Mouse (Mus musculus) brown adipose tissue, adult 24 weeks (tissue): ENCODE measurements at regions not wholly inside any gene's neighbourhood (a gene's known extent, or its start where the extent isn't known, plus 50 kb on each side); places are given as distances from the start of the nearest gene placed in this dataset.

Experiments
- H3K27ac ChIP-seq: fragments of 200-500 bp; replicated peaks from 2 replicates; pipeline ENCODE4 v1.5.1; 2012; ENCODE audit warnings: low read depth, mild to moderate bottlenecking, low read length
- H3K4me1 ChIP-seq: fragments of 200-500 bp; 2 replicates; pipeline ENCODE4 v1.6.1; 2012; ENCODE audit warnings: low read length, mixed read lengths; ENCODE audit not compliant: control insufficient read depth, insufficient read depth, insufficient read length
- H3K4me3 ChIP-seq: fragments of 200-500 bp; 2 replicates; pipeline ENCODE4 v1.5.1; 2012; ENCODE audit warnings: low read depth, mild to moderate bottlenecking, low read length, moderate library complexity; ENCODE audit not compliant: insufficient read depth

DNA sequence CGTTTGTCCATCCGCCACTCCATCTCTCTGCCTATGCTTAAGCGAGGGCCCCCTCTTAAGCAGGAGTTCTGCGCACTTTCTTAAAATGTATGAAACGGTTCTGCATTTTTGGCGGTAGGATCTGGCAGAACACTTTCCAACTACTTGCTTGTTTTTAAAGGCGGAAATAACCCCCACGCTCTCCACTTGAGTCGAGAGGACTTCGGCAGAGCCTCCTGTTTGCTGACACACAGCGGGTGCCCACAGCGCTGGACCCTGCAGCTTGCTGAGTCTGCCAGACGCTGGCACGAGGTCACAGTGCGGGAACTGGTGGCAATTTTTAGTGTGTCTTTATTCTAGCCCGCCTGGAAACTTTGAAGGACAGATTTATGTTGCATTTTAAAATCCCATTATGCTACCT, 299.5 kb upstream of the Tbx3 start:
- H3K4me1 ChIP-seq = no peaks in the 10 kb centered on the region
- H3K4me3 ChIP-seq = no peak overlapping the region
- H3K27ac ChIP-seq = no peak overlapping the region

- no peak overlapping the region for H3K27ac ChIP-seq
- no peak overlapping the region for H3K4me3 ChIP-seq
- no peaks in the 10 kb centered on the region for H3K4me1 ChIP-seq
Observed at GRCm38 (mm10) chr5:119373774-119374700, 296.4 kb upstream of the Tbx3 start.

GRCm38 (mm10) chr5:119374861-119375260, 295.6 kb upstream of the Tbx3 start:
- H3K4me1 ChIP-seq = no peaks in the 10 kb centered on the region
- no peak overlapping the region for H3K4me3 ChIP-seq

GRCm38 (mm10) chr5:119378261-119378660, 292.2 kb upstream of the Tbx3 start:
- H3K4me1 ChIP-seq = no peaks in the 10 kb centered on the region

More at GRCm38 (mm10) chr5:119374861-119375260, 295.6 kb upstream of the Tbx3 start:
- H3K27ac ChIP-seq = no peak overlapping the region

GRCm38 (mm10) chr5:119379915-119380432, 290.5 kb upstream of the Tbx3 start:
- Histone ChIP-seq H3K4me3 (no peak overlapping the region), H3K27ac (no peak overlapping the region), H3K4me1 (no peaks in the 10 kb centered on the region)

More at GRCm38 (mm10) chr5:119378261-119378660, 292.2 kb upstream of the Tbx3 start:
- H3K4me3 ChIP-seq = no peak overlapping the region
- H3K27ac ChIP-seq = no peak overlapping the region

GRCm38 (mm10) chr5:119381495-119381894, 289.0 kb upstream of the Tbx3 start:
- no peak overlapping the region for H3K4me3 ChIP-seq
- H3K27ac ChIP-seq = no peak overlapping the region
- no peaks in the 10 kb centered on the region for H3K4me1 ChIP-seq

DNA sequence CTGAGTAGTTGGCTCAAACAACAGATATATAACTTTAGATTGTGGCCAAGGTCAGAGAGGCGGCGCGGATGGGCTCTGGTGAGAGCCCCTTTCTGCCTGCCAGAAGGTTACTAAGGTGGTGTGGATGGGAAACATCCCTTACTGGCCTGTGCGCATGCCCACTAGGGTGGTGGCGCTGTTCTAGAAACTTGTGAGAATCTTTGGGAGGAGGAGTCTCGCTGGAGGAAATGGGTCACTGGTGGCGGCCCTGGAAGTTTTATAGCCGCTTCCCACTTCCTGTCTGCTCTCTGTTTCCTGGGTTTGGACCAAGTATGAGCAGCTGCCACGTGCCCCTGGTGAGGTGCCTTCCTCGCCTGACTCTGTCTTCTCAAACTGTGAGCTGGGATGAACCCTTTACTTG, 285.0 kb upstream of the Tbx3 start:
- peaks cover 7% of the 10 kb centered on the region for H3K4me1 ChIP-seq
- no peak overlapping the region for H3K4me3 ChIP-seq
- H3K27ac ChIP-seq = no peak overlapping the region

- Histone ChIP-seq H3K4me1 (peaks cover 7% of the 10 kb centered on the region), H3K27ac (no peak overlapping the region), H3K4me3 (no peak overlapping the region)
Observed at GRCm38 (mm10) chr5:119386821-119387220, 283.6 kb upstream of the Tbx3 start.

DNA sequence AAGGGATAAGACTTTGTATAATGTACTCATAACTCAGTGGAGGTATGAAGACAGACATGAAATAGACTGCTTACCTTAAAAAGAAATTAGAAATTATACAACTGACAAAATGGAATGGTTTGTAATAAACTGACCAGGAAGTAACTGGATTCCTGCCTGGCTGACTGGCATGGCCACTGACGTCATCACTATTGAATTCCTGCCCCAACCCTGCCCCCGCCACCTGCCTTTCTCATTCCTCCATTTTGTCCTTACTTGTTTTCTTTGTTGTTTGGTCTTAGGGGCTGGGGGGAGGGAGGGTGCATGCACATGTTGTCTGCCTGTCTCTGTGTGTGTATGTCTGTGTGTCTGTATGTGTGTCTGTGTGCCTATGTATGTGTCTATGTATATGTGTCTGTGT, 283.2 kb upstream of the Tbx3 start:
- Histone ChIP-seq H3K4me1 (peaks cover 7% of the 10 kb centered on the region), H3K27ac (no peak overlapping the region), H3K4me3 (no peak overlapping the region)

- no peak overlapping the region for H3K4me3 ChIP-seq
- peaks cover 7% of the 10 kb centered on the region for H3K4me1 ChIP-seq
- H3K27ac ChIP-seq = no peak overlapping the region
Observed at GRCm38 (mm10) chr5:119388841-119389240, 281.6 kb upstream of the Tbx3 start.

DNA sequence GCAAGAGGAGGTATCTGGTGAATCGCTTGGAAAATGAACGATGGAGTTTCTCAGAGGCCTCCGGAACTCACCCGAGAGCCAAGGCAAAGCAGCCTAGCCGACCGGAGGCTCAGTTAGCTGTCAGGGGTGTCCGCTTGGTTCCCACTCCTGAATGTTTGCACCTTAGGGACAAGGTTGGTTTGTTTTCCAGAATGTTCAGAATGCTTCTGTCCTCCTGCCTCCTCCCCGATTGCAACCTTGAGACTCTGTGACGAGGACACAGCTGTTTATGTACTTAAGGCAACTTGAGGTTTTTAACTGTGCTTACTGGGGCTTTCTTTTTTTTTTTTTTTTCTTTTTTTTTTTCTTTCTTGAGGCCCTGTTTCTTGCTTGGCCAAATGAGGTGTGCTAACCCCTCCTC, 281.1 kb upstream of the Tbx3 start:
- no peak overlapping the region; the same call in 1 of the 2 replicates for H3K27ac ChIP-seq
- H3K4me1 ChIP-seq = peaks cover 7% of the 10 kb centered on the region
- no peak overlapping the region for H3K4me3 ChIP-seq

- peaks cover 7% of the 10 kb centered on the region for H3K4me1 ChIP-seq
- H3K27ac ChIP-seq = peak overlapping the region; percentile 60; the same call in 1 of the 2 replicates
- H3K4me3 ChIP-seq = no peak overlapping the region
Observed at GRCm38 (mm10) chr5:119389857-119390256, 280.6 kb upstream of the Tbx3 start.

- Histone ChIP-seq H3K27ac (no peak overlapping the region), H3K4me1 (no peaks in the 10 kb centered on the region), H3K4me3 (no peak overlapping the region)
Observed at GRCm38 (mm10) chr5:119398475-119398874, 272.0 kb upstream of the Tbx3 start.

GRCm38 (mm10) chr5:119400223-119400935, 270.1 kb upstream of the Tbx3 start:
- Histone ChIP-seq H3K4me1 (no peaks in the 10 kb centered on the region), H3K4me3 (no peak overlapping the region), H3K27ac (no peak overlapping the region)

- Histone ChIP-seq H3K27ac (no peak overlapping the region), H3K4me3 (no peak overlapping the region), H3K4me1 (no peaks in the 10 kb centered on the region)
Observed at GRCm38 (mm10) chr5:119401915-119402314, 268.6 kb upstream of the Tbx3 start.
